Mouse (Mus musculus) ovary, postnatal 36 days (tissue): ENCODE results near the gene Samsn1.

Source experiments
- DNase-seq: peaks from one replicate; pipeline ENCODE4 v3.0.0; 2022; ENCODE audit warnings: low spot score, mixed read lengths

Gene Samsn1

DNA sequence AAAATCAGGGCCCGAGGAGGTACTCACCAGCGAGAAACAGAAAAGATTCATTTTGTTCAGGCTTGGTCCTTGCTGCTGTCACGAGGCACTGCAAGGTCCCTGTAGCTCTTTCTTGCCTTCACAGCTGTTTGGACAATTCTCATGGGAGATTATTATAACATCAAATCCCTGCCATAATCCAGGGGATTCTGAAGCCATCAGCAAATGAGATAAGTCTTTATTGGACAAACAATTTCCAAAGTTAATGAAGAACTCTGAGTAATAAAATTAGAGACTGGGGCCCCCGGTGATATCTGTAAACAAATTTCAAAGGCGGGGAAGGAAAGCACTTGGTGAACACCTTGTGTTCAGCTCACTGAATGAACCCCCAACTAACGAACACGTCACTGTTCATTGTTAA is at the start of gene Samsn1:
Gene Samsn1, minus strand, starts transcription at position 101 of the 400 bp plus-strand sequence.
- DNase-seq, result no peak

DNA sequence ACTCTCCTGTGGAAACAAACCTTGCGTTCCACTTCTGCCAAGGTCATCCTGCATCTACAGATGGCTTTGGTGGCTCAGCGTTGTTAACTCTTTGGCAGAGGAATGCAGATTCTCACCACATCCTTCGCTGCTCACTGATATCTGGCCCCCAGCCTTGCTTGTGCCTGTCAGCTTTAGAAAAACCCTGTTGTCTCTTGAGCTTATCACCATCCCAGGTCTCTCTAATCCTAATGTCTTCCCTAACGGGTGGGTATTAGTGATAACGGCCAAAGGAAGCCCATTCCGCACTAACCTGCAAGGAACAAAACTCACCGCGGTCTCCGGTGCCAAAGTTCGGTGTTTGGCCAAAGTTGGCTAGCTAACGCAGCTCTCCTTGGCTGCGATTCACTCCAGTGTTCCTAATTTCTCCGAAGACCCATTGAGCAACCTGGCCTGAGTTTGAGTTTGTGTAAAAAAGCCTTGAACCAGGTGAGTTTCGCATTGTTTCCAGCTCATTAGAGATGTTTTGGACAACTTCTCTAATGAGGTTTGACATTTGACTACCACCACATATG is 44.1 kb upstream of the Samsn1 start:
- no peak for DNase-seq

DNA sequence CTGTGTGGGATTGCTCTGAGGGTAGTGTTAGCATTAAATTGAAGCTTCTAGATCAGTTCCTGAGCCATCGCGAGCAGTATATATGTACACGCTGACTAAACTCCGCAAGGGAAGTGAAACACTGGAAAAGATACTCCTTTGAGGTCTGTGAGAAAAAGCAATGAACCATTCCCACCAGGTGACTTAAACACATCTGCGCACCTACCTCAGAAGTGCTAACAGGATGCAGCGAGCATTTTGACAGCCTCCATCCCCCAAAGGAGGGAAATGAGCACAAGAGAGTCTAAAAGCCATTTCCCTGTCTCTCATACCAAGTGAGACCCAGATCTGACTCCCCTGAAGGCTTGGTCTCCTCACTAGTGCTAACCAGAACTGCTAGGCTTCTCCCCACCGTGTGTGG is 32.9 kb upstream of the Samsn1 start:
- DNase-seq, result no peak

DNA sequence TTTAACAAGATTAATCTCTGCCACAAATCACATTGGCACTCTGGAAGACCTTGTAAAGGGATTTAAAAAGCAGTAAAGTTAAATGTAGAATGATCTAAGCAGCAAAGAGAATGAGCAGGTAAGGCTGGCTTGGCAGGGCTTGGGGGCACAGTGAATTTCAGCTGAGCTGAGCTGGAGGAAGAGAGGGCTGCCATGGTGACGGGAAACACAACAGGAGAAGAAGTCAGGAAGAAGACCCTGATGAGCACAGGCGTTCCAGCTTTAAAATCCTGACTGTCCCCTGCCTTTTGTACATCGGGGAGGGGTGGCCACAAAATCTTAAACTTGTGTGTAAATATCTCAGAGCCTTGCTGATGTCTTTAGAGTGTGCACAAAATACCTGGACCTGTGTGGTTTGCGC is 32.0 kb upstream of the Samsn1 start:
- no peak for DNase-seq

DNA sequence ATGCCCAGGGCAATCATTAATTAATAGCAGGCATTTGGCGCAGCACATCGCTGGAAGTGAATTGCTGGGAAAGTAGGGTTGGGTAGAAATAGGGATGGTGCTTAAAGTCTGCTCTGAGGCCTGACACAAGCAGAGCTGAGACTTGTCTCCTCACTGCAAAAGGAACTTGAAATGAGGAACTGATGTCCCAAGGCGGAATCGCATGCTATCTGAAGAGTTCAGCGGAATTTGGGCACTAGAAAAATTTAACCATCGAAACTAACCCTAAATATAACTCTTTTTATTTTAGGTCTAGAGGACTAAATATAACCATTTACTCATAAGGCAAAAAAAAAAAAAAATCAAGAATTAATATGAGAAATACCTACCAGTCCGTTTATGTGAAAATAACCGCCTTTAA is 31.5 kb upstream of the Samsn1 start:
- DNase-seq, result no peak

DNA sequence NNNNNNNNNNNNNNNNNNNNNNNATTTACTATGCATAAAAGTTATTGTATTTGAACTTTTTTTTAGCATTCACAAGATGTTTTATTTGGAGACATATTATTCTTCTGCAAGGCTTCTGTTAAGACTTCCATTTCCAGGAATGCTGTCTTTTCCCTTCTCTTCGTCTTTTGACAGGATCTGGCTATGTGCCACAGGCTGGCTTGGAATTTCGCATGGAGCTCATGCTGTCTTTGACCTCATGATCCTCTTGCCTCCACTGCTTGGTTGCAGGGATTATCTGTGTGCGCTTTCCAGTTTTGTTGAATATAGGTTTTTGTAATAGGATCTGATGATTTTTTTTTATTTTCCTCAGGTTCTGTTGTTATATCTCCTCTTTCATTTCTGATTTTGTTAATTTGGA is 25.0 kb upstream of the Samsn1 start:
- no peak for DNase-seq

DNA sequence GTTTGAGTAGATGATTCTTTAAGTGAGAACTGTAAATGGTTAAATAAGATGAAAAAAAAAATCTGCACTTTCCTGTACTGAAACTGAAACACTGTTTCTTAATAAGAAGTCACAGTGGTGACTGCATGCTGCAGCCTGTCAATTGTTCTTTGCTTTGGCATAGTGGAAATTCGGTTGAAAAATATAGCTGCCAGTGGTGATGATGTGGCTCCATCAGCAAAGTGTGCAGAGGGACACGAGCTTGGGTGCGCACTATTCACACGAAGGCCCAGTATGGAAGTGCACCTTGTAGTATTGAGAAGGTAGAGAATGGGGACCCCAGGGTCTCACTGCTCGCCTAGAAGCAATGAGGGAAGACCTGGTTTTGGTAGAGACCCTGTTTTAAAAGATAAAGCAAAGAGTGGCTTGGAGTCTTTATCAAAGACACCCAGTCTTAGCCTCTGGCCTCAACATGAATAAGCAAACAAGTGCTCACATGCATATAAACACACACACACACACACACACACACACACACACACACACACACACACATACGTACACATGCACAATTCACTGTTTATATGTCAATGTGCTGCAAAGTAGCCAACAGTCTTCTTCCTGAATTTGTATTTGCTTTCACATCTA is 18.4 kb upstream of the Samsn1 start:
- DNase-seq, result no peak

DNA sequence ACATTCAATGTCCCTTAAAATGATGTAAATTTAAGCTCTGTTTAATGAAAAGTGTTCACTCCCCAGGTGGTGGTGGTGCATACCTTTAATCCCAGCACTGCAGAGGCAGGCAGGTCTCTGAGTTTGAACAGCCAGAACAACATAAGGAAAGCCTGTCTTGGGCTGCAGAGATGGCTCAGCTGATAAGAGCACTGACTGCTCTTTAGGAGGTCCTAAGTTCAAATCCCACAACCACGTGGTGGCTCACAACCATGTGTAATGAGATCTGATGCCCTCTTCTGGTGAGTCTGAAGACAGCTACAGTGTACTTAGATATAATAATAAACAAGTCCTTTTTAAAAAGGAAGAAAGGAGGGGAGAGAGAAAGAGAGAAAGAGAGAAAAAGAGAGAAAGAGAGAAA is 2.9 kb downstream of the Samsn1 start:
- DNase-seq, result no peak

DNA sequence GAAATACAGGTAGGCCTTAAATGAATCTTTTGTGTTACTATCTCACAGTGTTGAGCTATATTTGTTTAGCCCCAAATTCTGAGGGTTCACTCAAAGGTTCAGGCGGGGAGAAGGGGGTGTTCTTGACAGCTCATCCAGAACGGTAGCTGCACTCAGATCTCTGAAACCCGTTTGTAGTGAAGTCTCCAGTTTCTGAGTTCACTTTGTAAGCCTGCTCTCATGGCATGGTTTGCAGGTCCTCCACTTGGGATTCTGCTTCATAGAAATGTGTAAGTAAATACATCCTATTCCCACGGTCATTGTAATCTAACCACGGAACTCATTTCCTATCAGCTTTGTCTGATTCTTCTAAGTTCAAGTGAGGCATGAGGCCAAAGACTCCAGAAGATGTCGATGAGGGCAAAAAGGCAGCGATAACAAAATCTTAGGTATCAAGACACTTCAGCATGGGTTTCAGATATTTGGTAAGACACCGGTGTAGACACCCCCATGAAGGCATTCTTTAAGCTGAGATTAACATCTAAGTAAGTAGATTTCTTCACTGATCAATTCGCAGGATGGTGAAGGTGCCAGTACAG is 18.2 kb downstream of the Samsn1 start:
- no peak for DNase-seq

DNA sequence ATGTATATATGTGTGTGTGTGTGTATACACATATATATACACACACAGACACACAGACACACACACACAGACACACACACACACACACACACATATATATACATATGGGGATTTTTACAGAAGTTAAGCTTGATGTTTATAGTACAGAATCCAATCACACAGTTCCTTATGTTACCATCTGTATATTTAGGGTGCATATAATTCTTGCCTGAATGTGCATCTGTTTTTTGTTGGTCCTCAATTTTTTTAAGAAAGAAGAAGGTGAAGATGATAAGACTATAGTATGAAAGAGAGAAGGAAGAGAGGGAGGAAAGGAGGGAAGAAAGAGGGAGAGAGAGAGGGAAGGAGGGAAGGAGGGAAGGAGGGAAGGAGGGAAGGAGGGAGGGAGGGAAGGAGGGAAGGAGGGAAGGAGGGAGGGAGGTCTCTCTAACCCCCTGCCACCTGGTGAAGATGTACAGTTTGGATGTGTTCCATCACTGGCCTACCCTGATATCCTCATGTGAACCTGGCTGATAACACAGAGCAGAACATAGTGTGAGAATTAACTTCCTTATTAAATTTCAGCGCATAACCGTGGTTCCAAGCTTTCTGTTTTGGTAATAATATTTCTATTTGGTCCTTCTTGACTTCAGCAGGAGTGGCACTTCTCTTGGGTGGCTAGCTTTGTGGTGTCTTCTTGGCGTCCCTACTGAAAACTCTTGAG is 19.1 kb downstream of the Samsn1 start:
- no peak for DNase-seq

DNA sequence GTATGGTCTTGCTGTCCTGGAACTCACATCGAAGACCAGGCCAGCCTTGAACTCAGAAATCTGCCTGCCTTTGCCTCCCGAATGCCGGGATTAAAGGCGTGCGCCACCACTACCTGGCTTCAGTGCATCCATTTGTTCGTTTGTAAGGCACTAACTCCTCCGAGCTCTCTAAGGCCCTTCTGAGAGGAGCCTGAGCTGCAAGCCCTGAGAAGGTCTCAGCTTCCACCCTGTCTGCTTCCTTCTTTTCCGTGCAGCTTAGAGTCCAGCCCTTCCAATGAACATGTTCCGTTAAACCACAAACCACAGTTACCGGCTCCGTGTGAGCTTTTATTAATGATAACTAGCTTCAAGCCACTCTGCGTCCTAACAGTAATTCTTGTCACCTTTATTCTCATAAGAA is 19.8 kb downstream of the Samsn1 start:
- no peak for DNase-seq

DNA sequence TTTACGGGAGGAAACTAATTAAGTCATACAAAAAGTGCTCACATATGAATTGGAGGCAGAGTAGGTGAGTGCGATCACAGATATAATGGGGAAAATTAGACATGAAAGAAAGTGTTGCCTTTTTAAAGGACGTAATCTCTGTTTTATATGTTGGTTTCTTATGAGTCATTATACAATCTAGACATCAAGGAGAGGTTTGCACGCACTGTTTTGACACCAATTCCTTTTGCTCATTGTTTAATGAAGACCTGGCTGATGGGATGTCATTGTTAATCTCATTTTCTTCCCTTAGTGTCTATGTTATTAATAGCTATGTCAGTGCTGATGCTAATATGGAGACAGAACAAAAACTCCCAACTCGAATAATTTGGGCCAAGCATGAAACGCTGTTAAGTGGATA is 20.3 kb downstream of the Samsn1 start:
- no peak for DNase-seq

DNA sequence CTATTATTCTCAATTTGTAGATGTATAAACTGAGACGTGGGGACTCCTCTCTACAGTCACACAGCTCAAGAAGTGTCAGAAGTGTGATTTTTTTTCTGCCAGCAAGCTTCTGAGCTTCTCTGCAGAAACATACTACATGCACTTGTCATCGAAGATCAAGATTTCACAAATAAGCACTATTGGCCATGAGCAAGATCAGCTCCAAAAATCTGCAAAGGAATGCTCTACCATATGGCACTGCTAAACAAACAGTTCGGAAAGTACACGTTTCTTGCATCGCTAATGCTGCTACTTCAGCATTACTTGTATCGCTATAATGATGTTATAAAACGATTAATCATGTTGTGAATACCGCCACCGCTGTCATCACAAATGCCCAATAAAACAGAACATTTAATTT is 22.0 kb downstream of the Samsn1 start:
- DNase-seq, result no peak

DNA sequence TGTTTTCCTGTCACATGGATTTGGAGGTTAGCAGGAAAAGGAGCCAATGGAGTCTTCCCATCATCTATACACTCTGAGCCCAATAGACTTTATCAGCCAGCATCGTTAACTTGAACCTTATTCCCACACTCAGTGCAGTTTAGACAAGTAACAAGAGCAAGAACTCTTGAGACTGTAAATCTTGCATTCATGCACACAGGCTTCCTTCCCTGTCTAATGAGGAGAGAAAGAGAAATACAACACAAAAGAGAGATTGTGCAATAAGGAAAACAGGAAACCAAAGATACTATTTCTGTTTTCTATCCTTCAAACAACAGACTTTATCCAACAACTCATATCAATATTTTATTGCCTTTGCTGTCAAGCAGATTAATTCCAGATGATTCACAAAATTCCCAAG is 31.9 kb downstream of the Samsn1 start:
- no peak for DNase-seq

DNA sequence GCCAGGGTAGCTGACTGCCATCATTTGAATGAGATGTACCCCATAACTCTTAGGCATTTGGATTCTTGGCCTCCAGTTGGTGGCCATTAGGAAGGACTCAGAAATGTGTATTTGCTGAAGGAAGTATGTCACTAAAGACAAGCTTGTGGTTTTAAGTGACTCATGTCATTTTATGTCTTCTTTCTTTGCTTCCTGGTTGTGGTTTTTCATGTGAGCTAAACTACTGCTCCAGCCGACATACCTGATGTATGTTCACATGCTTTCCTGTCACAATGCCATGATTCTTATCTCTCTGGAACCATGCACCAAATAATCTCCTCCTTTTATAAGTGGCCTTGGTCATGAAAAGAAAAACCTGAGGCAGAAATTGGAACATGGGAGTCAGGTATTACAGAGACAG is 38.2 kb downstream of the Samsn1 start:
- no peak for DNase-seq

DNA sequence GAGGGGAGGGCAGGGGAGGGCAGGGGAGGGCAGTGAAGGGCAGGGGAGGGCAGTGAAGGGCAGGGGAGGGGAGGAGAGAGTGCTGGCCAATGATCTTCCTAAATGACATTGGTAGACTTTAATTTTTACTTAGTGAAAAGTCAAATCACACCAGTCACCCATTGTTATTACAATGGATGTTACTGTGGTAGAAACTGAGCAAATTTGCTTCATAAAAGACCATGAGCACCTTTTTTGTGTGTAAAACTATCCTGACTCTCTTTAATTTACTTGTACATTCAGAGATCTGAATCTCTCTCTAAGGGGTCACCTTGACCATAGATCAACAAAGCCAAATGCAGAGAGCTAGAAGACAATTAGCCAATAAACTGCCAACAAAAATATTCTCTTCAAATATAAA is 42.7 kb downstream of the Samsn1 start:
- no peak for DNase-seq

DNA sequence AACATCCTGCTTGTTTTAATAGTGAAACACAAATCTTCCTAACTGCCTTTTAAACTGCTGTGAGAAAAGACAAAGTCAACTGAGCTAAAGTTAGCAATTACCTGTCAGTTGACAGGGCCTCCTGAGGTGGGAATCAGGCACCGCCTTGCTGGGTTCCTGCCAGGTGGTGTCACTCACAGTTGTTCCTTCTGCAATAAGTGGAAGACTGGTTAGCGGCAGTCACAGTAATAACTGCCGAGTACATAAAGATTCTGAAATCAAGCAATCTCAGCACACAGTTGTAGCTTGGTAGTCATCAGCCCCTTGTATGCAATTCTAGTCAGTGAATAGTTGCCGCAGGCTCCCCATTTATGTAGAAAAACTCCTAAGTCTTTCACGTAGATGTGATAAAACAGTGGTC is 44.3 kb downstream of the Samsn1 start:
- DNase-seq, result no peak

DNA sequence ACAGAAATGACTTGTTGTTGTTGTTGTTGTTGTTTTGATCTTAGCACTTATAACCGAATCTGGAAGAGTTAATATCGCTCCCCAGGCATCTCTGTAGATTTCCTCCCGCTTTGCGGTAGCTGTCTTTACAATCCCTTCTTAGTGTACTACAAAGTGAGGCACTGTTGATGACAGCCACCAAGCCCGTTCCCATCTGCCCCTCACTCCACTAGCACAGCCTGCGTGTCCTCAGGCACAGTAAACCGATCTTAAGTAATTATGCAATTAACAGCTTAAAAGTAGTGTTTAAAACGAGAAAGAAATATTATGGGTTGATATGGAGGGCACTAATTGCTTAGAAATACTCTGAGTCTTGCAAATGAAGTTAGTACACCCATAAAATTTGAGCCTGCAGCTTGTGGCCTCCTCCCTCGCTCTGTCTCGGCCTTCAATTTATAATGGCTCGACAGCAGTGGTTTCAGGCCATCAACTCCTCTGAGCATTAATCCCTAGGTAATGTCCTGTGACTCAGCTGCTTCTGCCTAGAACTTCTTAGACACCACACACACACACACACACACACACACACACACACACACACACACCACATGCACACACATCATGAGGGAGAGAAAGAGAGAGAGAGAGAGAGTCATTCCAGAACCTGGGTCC is 46.3 kb downstream of the Samsn1 start:
- no peak for DNase-seq

DNA sequence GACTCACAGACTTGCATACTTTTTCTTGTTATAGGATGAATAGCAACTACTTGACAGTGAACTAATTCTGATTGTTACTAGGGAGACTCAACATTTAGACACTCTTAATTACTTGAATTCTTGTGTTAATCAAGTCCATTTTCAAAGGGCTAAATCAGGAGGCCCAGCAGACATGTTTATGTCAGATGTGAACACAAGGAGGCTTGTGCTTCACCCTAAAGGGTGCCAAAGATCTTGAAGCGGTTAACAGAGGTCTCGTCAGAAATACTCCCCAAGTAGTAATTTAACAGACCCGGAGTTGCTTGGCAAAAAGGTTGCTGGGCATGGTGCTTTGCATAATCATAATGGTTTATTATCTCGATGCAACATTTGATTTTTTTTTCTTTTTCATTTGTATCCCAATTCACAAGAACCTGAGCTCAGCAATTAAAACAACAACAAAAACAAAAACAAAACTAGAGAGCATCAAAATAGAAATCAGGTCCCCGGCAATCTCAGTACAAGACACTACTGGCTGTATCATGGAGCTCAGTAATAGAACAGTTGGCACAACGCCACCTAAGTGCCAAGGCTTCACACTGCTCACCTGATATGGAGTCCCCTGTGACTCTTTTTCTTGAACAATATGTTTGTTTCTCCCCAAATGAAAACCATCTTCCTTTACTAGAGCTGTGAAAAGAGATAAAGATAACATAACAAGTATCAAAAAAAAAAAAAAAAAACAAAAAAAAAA is 51.6 kb downstream of the Samsn1 start:
- no peak for DNase-seq

DNA sequence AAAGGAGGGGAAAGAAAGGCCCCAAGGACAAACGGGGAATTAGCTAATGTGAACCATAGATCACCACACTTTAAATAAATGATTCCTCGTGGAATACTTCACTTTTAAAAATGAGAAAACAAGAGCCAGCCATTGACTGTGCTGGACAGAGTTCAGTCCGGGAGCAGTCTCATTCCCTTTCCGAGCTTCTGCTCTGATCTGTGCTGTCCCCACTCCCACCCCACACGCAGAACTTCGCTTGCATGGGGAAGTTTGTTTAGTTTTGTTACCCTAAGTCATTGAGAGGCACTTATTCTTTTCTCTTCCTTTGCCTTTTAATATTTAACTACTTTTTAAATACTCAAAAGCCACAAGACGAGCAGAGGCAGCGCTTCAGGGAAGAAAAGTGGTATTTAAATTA is 60.1 kb downstream of the Samsn1 start:
- no peak for DNase-seq

DNA sequence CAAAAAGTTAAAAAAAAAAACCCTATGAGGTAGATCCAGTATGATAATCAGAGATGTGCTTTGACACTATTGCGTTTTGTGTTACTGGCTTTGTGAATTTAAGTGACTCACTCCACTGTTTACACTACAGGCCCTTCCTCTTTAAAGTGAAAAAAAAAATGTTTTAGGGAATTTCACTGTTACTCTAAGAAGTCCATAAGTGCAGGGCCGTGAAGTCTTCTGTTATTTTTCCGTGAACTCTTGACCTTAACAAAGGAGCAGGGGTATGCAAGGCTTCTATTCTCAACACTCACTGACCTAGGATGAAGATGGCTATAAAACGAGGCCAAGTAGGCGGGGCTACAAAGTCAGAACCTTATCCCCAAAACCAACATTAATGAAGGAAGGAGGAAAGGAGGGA is 60.6 kb downstream of the Samsn1 start:
- DNase-seq, result no peak

DNA sequence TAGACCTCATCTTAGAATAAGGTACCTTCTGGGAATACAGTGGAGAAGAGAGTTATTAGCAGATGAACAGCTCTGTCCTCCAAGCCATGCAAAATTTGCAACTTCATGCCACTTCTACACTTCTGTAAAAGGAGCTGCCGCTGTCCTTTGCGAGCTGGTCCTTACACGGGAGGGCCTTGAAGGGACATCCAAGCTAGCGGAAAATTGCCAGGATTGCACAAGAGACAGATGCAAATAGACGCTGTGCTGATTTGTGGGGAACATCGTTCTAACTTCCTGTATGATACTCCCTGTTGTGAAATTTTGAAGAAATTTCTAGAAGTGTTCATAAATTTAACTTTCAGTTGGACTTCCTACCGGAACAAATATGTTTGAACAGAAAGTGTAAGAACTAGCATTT is 61.0 kb downstream of the Samsn1 start:
- no peak for DNase-seq
